Mouse (Mus musculus) embryonic fibroblast, embryonic 13.5 days (primary cell): ENCODE measurements around the gene Ifi211.
"Not testable (repeated sequence)": the region's sequence is repeated elsewhere in the genome, so short reads cannot be mapped to it uniquely, and the experiment has no call there.

Source experiments
- CTCF ChIP-seq: IDR thresholded peaks from 2 replicates; pipeline ENCODE4 v1.5.1; 2011; ENCODE audit warnings: mild to moderate bottlenecking, control low read depth, low read length, moderate library complexity, borderline replicate concordance; ENCODE audit not compliant: insufficient read depth
- POLR2A ChIP-seq: IDR thresholded peaks from 2 replicates; pipeline ENCODE4 v1.6.1; 2011; ENCODE audit warnings: low read depth, mild to moderate bottlenecking, control low read depth, low read length, moderate library complexity

DNA sequence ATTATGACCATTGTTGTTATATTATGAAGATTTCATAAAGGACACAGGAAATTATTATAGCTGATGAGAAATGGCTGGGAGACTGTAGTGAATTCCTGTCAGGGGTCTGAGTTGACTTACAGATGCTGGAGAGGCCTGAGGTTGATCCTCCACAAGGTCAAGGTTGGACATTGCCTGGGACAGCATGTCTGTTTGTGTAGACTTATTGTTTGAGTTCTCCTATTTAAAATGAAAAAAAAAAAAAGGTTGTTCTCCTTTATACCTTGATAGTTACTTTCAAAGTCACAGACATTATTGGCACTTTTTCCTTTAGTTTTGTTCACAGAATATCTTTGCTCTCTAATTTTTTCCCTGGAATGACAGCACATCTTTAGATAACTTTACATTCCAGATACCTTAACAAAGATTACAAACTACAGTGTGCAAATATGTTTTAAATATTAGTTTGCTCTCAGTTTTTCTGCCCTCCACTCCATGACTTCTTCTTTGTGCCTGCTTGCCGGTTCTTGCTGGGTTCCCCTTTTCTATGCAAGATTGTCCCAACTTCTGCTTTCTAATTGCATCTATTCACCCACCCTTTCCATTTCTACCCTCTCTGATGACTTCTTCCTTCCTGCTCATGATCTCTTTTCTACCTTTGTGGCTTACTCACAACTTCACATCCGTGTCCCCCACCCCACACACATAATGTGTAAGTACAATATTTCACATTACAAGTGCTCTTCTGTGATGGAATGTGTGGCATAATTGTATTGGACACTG lies 25.6 kb downstream of the Ifi211 start:
- TF ChIP-seq POLR2A, CTCF: not testable (repeated sequence)
